Mouse (Mus musculus) erythroblast, embryonic 14.5 days (primary cell): ENCODE data around the gene Slc9a8.

Source experiments
- GATA1 ChIP-seq: IDR thresholded peaks from 2 replicates; pipeline ENCODE4 v1.6.1; 2012; ENCODE audit warnings: low read length, inconsistent platforms, mixed read lengths
- TAL1 ChIP-seq: IDR thresholded peaks from 3 replicates; pipeline ENCODE4 v1.6.1; 2012; ENCODE audit warnings: low read length, inconsistent platforms, mixed read lengths

- TF ChIP-seq TAL1, result no peak
- no peak for TF ChIP-seq GATA1
Observed at GRCm38 (mm10) chr2:167386998-167387397, 34.5 kb upstream of the Slc9a8 start.
